Mouse (Mus musculus) cerebellum, adult 8-10 months (tissue): ENCODE measurements around the gene Dscaml1.
A peak's percentile ranks its signal among the peaks of the same experiment; 100 is the strongest.

Source experiments
- DNase-seq: peaks from one replicate; pipeline ENCODE4 v3.0.0; 2022

Dscaml1 gene

GRCm38 (mm10) chr9:45412287-45412686, 14.1 kb upstream of the Dscaml1 start:
- peak; percentile 92 for DNase-seq

GRCm38 (mm10) chr9:45412700-45413477, 13.5 kb upstream of the Dscaml1 start:
- DNase-seq, result no peak

DNA sequence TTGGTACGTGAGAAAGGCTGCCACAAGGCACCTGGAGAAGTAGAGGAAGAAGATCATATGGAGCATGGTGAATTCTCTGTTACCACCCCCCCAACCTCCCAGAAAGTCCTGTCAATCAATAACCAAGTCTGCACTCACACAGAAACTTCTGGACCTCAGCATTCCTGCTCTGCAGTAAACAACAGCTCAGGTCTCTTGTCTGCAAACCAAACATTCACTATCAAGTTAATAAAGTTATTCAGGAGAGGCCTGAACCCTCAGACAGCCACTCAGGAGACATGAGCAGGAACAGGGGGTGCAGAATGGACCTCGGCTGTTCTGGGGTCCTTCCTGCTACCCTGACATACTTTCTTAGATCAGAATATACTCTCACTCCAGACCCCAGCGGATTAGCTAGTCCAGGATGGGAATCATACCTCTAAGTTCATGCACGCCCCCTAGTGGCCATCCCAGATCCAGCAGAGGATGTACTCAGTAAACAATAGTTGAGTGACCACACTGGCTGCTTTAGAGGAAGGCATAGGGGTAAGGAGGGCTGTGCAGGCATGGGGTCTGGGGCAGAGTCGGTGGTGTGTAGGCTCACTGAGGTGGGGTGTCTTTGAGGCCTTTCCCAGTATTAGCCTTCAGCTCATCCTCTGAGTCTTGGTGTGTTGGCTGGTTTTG, 12.8 kb upstream of the Dscaml1 start:
- no peak for DNase-seq

DNA sequence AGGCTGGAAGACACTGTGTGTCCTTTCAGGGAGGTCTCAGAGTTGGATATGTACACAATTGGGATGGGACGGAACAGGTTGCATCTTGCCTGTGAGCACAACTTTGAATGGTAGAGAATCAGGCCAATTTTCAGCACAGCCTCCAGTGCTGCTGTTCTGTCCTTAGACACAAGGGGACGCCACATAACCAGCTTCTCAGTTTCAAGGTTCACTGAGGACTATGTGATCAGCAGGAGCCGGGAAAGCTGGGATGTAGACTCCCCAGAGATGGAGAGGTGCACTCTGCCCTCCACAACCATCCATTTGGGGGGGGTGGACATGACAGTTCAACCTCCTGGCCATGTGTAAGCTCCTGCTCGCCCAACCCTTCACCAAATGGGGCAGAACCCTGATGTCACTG, 10.5 kb upstream of the Dscaml1 start:
- DNase-seq, result peak; percentile 76

GRCm38 (mm10) chr9:45417245-45417644, 9.2 kb upstream of the Dscaml1 start:
- peak; percentile 75 for DNase-seq

- no peak for DNase-seq
Observed at GRCm38 (mm10) chr9:45418252-45418651, 8.2 kb upstream of the Dscaml1 start.

GRCm38 (mm10) chr9:45421209-45421608, 5.2 kb upstream of the Dscaml1 start:
- no peak for DNase-seq

DNA sequence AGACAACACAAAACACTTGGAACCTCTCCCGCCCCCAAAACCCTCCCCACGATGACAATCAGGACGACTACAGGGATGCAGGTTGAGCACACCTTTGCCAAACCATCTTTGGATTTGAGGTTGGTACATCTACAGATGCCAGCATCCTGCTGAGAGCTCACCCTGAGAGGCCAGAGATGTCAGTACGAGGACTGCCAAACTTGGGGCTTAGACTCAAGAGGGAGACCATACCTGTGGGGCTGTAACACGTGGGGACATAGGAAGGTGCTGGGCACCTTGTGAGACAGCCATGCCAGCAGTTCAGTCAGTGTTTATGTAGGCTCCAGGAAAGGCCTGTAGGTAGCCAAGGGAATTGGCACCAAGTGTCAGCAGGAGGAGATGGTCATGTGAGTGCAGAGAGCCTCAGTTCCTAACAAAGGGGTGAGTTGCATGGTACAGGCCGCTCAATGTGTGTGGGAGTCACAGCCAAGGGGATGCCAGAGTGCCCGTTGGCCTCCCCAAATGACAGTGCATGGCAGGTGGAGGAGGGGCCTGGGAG, 3.6 kb upstream of the Dscaml1 start:
- DNase-seq, result no peak

- DNase-seq, result no peak
Observed at GRCm38 (mm10) chr9:45429392-45429791, 3.0 kb downstream of the Dscaml1 start.

DNA sequence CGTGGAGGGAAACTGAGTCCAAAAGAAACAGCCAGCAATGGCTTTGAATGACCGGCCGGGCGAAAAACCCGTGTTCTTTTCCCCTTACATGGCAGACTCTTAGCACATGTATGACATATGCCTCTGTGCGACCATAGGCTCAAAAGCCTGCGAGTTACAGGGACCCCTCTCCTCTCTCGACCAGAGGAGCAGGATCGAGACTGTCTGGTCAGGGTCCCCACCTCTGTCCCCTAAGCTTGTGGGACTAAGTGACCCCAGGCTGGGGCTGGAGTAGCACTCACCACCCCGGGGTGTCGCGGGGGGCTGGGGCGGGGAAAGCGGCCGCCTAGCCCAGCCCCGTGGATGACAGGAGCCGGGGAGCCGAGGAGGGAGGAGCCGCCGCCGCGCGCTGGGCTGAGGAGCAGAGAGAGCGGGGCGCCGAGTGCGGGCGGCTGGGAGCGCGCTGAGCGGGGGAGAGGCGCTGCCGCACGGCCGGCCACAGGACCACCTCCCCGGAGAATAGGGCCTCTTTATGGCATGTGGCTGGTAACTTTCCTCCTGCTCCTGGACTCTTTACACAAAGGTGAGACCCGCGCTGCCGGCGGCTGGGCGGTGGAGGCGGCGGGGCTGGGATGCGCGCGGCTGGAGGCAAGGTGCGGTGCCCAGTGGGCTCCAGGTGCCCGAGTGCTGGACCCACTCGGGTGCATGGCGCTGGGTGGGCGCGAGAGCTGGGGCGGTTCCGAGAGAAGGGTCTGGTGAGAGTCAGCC, 3.7 kb downstream of the Dscaml1 start:
- DNase-seq, result peak; percentile 63

- no peak for DNase-seq
Observed at GRCm38 (mm10) chr9:45430698-45430959, 4.2 kb downstream of the Dscaml1 start.

DNA sequence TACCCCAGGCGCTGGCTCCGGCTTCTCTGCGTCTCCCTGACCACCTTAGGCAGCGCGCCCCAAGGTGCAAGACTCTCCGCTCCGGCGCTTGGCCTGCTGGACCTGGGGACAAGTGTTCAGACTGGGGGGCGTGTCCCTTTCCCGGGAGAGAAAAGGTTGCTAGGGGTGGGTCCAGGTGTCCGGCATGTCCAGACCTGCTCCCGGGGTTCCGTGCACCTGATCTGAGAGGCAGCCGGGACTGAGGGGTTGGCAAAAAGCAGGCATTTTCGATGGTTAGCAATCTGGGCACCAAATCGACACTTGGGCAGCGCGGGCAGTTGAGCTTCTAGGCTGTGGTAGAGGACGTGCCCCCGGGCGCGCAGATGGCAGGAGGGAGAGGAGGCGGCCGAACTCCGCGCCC, 4.7 kb downstream of the Dscaml1 start:
- peak; percentile 55 for DNase-seq

DNA sequence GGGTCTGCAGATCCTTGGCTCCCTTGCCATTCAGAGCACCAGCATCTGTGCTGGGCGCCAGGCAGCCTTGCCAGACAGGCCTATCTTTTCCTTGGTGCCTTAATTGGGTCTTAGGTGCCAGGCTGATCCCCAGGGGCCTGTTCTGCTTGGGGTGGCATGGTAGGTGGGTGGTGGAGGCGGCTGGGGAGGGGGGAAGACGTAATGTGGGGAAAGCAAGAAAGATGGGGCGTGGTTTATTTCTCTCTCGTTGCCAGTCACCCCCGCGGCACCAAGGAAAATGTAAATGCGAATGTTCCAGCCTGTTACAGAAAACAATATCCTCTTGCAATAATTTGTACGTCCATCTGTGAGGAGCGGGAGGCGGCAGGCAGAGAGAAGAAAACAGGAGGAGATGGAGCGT, 6.2 kb downstream of the Dscaml1 start:
- no peak for DNase-seq

- no peak for DNase-seq
Observed at GRCm38 (mm10) chr9:45433119-45433518, 6.7 kb downstream of the Dscaml1 start.

- DNase-seq, result no peak
Observed at GRCm38 (mm10) chr9:45434171-45434570, 7.7 kb downstream of the Dscaml1 start.

GRCm38 (mm10) chr9:45439025-45439424, 12.6 kb downstream of the Dscaml1 start:
- no peak for DNase-seq

DNA sequence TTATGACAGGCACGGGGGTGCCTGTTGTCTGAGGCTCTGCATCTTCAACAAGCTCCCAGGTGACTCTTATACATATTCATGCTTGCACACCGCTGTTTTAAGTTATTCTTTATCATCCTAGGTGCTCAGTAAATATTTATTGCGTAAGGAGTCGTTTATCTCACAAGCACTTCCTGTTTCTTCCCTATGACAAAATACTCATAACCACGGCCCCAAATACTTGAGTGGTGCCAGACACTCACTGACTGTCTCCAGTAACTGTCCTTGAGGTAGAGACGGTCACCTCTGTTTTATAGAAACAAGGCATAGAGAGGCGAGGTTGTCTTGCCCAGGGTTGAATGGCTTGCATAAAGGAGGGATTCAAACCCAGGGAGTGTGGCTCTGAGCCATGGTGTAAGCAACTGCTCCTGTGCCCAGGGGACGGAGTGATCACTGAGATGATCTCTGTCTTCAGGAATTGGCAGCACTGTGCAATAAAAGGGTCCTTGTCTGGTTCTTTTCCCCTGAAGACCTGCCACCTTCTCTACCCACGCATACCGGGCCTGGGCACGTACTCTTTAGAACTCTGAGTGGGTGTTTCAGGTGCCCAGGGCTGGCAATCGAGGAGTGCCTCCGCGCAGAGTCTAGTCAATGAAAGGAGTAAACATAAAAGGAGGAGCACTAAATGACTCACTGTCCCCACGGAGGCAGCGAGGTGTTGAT, 13.8 kb downstream of the Dscaml1 start:
- DNase-seq, result no peak

DNA sequence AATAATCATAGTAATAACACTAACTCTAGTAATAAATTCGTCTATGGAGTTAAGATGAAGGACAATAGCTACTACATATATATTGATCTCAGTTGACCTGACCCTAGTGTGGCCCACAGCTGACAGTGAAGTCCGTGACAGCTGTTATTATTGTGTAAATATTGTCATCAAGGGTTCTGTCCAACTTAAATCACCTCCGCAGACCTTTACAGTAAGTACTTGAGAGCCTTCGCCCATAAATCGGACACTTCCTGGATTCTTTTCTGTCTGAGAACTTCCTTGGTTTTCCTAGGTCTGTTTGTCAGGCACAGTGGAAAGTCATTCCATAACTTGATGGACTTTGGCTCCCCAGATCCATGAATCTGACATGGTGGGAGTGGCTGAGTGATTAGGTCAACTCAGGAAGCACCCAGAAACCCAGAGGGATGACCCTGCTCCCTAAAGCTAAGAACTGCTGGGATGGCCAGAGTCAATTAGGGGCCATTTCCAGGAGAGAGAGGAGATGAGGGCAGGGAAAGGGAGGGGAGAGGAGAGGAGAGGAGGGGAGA, 17.9 kb downstream of the Dscaml1 start:
- DNase-seq, result no peak

- peak; percentile 60 for DNase-seq
Observed at GRCm38 (mm10) chr9:45449658-45450057, 23.2 kb downstream of the Dscaml1 start.

DNA sequence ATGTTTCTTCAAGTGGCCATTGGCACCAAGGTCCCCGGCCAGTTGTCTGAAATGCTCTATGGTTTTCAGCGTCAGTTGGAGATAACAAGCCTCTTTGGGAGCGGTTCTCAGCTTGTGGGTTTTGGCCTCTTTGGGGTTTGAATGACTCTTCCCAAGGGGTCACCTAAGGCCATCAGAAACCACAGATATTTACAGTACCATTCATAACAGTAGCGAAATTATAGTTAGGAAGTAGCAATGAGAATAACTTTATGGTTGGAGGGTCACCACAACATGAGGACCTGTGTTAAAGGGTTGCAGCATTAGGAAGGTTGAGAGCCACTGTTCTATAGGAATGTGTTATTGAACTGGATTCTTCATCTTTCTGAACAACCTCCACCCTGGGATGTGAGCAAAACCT, 24.9 kb downstream of the Dscaml1 start:
- DNase-seq, result no peak

- no peak for DNase-seq
Observed at GRCm38 (mm10) chr9:45454032-45454431, 27.6 kb downstream of the Dscaml1 start.

DNA sequence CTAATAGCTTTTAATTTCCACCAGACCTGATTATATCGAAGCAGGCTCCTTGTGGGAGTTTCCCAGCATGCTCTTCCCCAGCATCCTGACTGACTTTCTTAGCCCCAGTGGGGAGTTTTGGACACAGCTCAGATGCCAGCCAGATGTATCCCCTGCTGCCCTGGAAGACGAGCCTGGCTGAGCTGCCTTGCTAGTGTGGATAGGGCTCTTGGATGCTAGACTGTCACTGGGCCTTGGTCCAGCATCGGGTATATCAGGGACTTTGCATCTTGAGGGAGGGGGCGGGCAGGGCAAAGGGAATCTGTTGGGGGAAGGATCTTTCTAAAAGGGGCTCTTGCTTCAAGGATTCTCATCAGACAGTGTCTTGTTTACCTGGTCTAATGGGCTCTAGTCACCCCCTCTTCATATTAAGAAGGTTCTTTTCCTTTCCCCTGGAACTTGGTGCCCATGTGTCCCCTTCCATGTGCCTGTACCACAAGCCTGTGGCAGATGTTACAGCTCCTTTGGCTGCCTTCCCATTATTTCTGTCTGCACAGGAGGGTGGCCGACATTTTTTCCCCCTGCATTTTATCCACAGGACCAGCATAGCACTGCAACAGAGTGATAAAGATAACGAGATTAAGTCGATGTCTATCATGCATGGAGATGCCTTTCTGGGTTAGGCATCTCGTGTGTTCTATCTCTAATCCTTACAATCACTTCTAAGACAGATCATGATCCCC, 28.6 kb downstream of the Dscaml1 start:
- DNase-seq, result no peak
